ENCODE assay signal across 9 mouse cellular contexts in genomic region chr10:130470311-130470760, GRCm38 (mm10). TPM values are rescaled to one million over a fixed set of nuclear protein-coding genes. Genes with fewer than 3 reads are reported as not detected.
DNase-seq lines count a peak whose midpoint lies in the region; ATAC-seq and TF ChIP-seq lines count a peak whose summit lies in the region.
"Had no signal": no experiment of that assay in that cellular context is flagged by ENCODE, and none has a peak within 500 bp of the region (broad histone marks: within the 10 kb centered on the region; RNA-seq: fewer than 3 reads in every experiment).

No protein-coding gene starts in this region.

- intact Hi-C loops in heart, postnatal 25 days (cut with DNase I): no loop called here

- H3K9me3 ChIP-seq in heart, embryonic 13.5 days: no peaks in the 10 kb centered on the region
- H3K9me3 ChIP-seq in embryonic facial prominence, embryonic 15.5 days (replicated peaks): no peaks in the 10 kb centered on the region
- no peaks in the 10 kb centered on the region for H3K9me3 ChIP-seq in hindbrain, postnatal 0 days (ENCODE audit: low read length)
- H3K9me3 ChIP-seq in liver, embryonic 13.5 days (replicated peaks): no peaks in the 10 kb centered on the region

- 0 out of 2 replicates have a peak, but pooled peaks cover 3% of the 10 kb centered on the region for H3K27me3 ChIP-seq in heart, embryonic 13.5 days (replicated peaks)
- no peaks in the 10 kb centered on the region for H3K27me3 ChIP-seq in embryonic facial prominence, embryonic 15.5 days
- H3K27me3 ChIP-seq in hindbrain, postnatal 0 days (ENCODE audit: insufficient read depth, low read length): no peaks in the 10 kb centered on the region
- H3K27me3 ChIP-seq in liver, embryonic 13.5 days: 0 out of 2 replicates have a peak, but pooled peaks cover 3% of the 10 kb centered on the region

- peak; percentile 51; the same call in 1 of the 2 replicates for ATAC-seq in heart, embryonic 13.5 days (ENCODE audit: extremely low read depth, insufficient number of reproducible peaks, low FRiP score, low TSS enrichment)
- ATAC-seq in embryonic facial prominence, embryonic 15.5 days (ENCODE audit: insufficient number of reproducible peaks, low FRiP score, low TSS enrichment, low read depth): peak; percentile 79
- peak; percentile 98 for ATAC-seq in hindbrain, postnatal 0 days
- ATAC-seq in liver, embryonic 13.5 days (ENCODE audit: low read depth): peak; percentile 65

- no peak for DNase-seq in heart, postnatal 25 days (ENCODE audit: low spot score)
- peak; percentile 10 to 46 for DNase-seq in adrenal gland, adult (ENCODE audit: inconsistent age in 2 of 2, low spot score in 1 of 2)
- peak; percentile 68 for DNase-seq in hindbrain, postnatal 0 days (ENCODE audit: low spot score)
- DNase-seq in liver, embryonic 13.5 days: peak; percentile 0
- DNase-seq in ovary, adult 18-20 months (ENCODE audit: low spot score): peak; percentile 13
- no peak for DNase-seq in spleen, adult 12 weeks (ENCODE audit: low spot score)

- H3K4me3 ChIP-seq in heart, embryonic 13.5 days: peak overlapping the region; percentile 61
- peak overlapping the region; percentile 49 for H3K4me3 ChIP-seq in embryonic facial prominence, embryonic 15.5 days (replicated peaks)
- peak overlapping the region; percentile 45 for H3K4me3 ChIP-seq in hindbrain, postnatal 0 days (ENCODE audit: low read length)
- peak overlapping the region; percentile 47 for H3K4me3 ChIP-seq in liver, embryonic 13.5 days (replicated peaks)

- H3K36me3 ChIP-seq in heart, embryonic 13.5 days: no peaks in the 10 kb centered on the region
- H3K36me3 ChIP-seq in embryonic facial prominence, embryonic 15.5 days: no peaks in the 10 kb centered on the region
- H3K36me3 ChIP-seq in hindbrain, postnatal 0 days (ENCODE audit: insufficient read depth, low read length): no peaks in the 10 kb centered on the region
- H3K36me3 ChIP-seq in liver, embryonic 13.5 days: no peaks in the 10 kb centered on the region

- peak overlapping the region; percentile 87 for H3K4me2 ChIP-seq in heart, embryonic 13.5 days
- H3K4me2 ChIP-seq in embryonic facial prominence, embryonic 15.5 days (replicated peaks): peak overlapping the region; percentile 90
- H3K4me2 ChIP-seq in hindbrain, postnatal 0 days (ENCODE audit: low read depth, low read length): peak overlapping the region; percentile 59
- peak overlapping the region; percentile 62 for H3K4me2 ChIP-seq in liver, embryonic 13.5 days

- no peak overlapping the region for H3K27ac ChIP-seq in heart, embryonic 13.5 days (replicated peaks)
- H3K27ac ChIP-seq in embryonic facial prominence, embryonic 15.5 days (replicated peaks): no peak overlapping the region
- no peak overlapping the region for H3K27ac ChIP-seq in hindbrain, postnatal 0 days
- no peak overlapping the region for H3K27ac ChIP-seq in liver, embryonic 13.5 days
- H3K27ac ChIP-seq: macrophage had no signal

- H3K9ac ChIP-seq in heart, embryonic 13.5 days: peak overlapping the region; percentile 80
- peak overlapping the region; percentile 28; the same call in 1 of the 2 replicates for H3K9ac ChIP-seq in embryonic facial prominence, embryonic 15.5 days
- peak overlapping the region; percentile 44 for H3K9ac ChIP-seq in hindbrain, postnatal 0 days (replicated peaks; ENCODE audit: low read length)
- H3K9ac ChIP-seq in liver, embryonic 13.5 days: no peak overlapping the region

- 3% methylated on average over 35 of the region's 36 CpGs for WGBS in heart, embryonic 13.5 days
- 3% methylated on average over 36 of the region's 36 CpGs for WGBS in embryonic facial prominence, embryonic 15.5 days
- 3% methylated on average over 36 of the region's 36 CpGs for WGBS in hindbrain, postnatal 0 days
- 5% methylated on average over 36 of the region's 36 CpGs for WGBS in liver, embryonic 13.5 days (ENCODE audit: insufficient replicate concordance)

- no peaks in the 10 kb centered on the region for H3K4me1 ChIP-seq in heart, embryonic 13.5 days
- H3K4me1 ChIP-seq in embryonic facial prominence, embryonic 15.5 days: no peaks in the 10 kb centered on the region
- H3K4me1 ChIP-seq in hindbrain, postnatal 0 days (ENCODE audit: insufficient read depth, low read length): no peaks in the 10 kb centered on the region
- no peaks in the 10 kb centered on the region for H3K4me1 ChIP-seq in liver, embryonic 13.5 days (replicated peaks)

- TF ChIP-seq CTCF in hindbrain, postnatal 0 days (IDR thresholded peaks at IDR 0.05; ENCODE audit: low read depth): no peak

RNA-seq across cellular contexts. Expression of gene Vmn2r86, which starts 14.5 kb away (rescaled TPM):
- not detected in 2 replicates for polyA plus RNA-seq in heart, embryonic 13.5 days (2015; fragmentation: Nextera tagmentation; extraction: Ambion mirVana)
- total RNA-seq in heart, postnatal 25 days (2021): not detected
- polyA plus RNA-seq in embryonic facial prominence, embryonic 15.5 days (2015; fragmentation: Nextera tagmentation; extraction: Ambion mirVana): not detected in 2 replicates
- not detected in 2 replicates for total RNA-seq in hindbrain, postnatal 0 days (2014; rRNA removed)
- 0.01 and 0.05 TPM in 2 replicates for polyA plus RNA-seq in hindbrain, postnatal 0 days (2015; fragmentation: Nextera tagmentation; extraction: Ambion mirVana)
- not detected in 2 replicates for polyA plus RNA-seq in liver, embryonic 13.5 days (2015; fragmentation: Nextera tagmentation; extraction: Ambion mirVana)
- polyA plus RNA-seq: macrophage had no signal

RNA-seq across cellular contexts. Expression of gene Vmn2r87, which starts 26.9 kb away (rescaled TPM):
- polyA plus RNA-seq in heart, embryonic 13.5 days (2015; fragmentation: Nextera tagmentation; extraction: Ambion mirVana): not detected in 2 replicates
- not detected for total RNA-seq in heart, postnatal 25 days (2021)
- not detected in 2 replicates for polyA plus RNA-seq in embryonic facial prominence, embryonic 15.5 days (2015; fragmentation: Nextera tagmentation; extraction: Ambion mirVana)
- total RNA-seq in hindbrain, postnatal 0 days (2014; rRNA removed): 0.84 TPM in 1 of 2 replicates, not detected in the other
- 0.20 TPM in 1 of 2 replicates, not detected in the other for polyA plus RNA-seq in hindbrain, postnatal 0 days (2015; fragmentation: Nextera tagmentation; extraction: Ambion mirVana)
- polyA plus RNA-seq in liver, embryonic 13.5 days (2015; fragmentation: Nextera tagmentation; extraction: Ambion mirVana): not detected in 2 replicates
- polyA plus RNA-seq: macrophage had no signal

RNA-seq across cellular contexts. Expression of gene Vmn2r85, which starts 40.8 kb away (rescaled TPM):
- not detected in 2 replicates for polyA plus RNA-seq in heart, embryonic 13.5 days (2015; fragmentation: Nextera tagmentation; extraction: Ambion mirVana)
- not detected for total RNA-seq in heart, postnatal 25 days (2021)
- polyA plus RNA-seq in embryonic facial prominence, embryonic 15.5 days (2015; fragmentation: Nextera tagmentation; extraction: Ambion mirVana): not detected in 2 replicates
- total RNA-seq in hindbrain, postnatal 0 days (2014; rRNA removed): 0.05 and 0.07 TPM in 2 replicates
- polyA plus RNA-seq in hindbrain, postnatal 0 days (2015; fragmentation: Nextera tagmentation; extraction: Ambion mirVana): 0.03 and 0.05 TPM in 2 replicates
- not detected in 2 replicates for polyA plus RNA-seq in liver, embryonic 13.5 days (2015; fragmentation: Nextera tagmentation; extraction: Ambion mirVana)
- polyA plus RNA-seq: macrophage had no signal

Comparison
In these comparisons a context has a peak if more than half of its experiments do, and no peak if none do; other contexts are left out.
1. DNase-seq: peak in adrenal gland, adult (2 of 2), hindbrain, postnatal 0 days (single experiment), liver, embryonic 13.5 days (single experiment) and ovary, adult 18-20 months (single experiment); none in heart, postnatal 25 days (single experiment) and spleen, adult 12 weeks (single experiment).
2. Peak in every context shown above with its lines, with median percentiles within 50 percentile points of each other: ATAC-seq, H3K4me2 ChIP-seq and H3K4me3 ChIP-seq.